Mouse (Mus musculus) ovary, postnatal 10 days (tissue): ENCODE data around the gene Ccdc134.

Experiments used
- DNase-seq: peaks from one replicate; pipeline ENCODE4 v3.0.0; 2022; ENCODE audit warnings: low spot score

The Ccdc134 gene

DNA sequence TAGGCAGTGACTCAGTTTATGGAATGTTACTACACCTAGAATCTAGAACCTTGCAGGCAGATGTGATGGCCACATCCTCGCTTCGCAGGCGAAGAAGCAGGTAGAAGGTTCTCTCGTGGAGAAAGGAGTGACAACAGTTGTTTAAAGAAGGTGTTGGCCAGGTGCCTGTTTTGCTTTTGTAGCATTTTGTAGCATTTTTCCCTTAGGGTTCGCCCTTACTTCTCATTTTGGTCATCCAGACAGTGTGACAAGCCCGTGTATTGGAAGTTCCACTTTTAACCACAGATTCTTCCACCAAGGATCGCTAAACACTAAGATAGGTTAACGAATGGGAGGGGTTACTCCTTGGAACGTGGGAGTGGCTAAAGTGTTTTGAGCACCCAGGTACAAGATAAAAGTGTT lies 20.8 kb downstream of the Ccdc134 start:
- no peak for DNase-seq

GRCm38 (mm10) chr15:82150042-82150441 lies 22.3 kb downstream of the Ccdc134 start:
- DNase-seq, result no peak

- no peak for DNase-seq
Measured at GRCm38 (mm10) chr15:82151176-82151575, 23.5 kb downstream of the Ccdc134 start.

- no peak for DNase-seq
Measured at GRCm38 (mm10) chr15:82152022-82152421, 24.3 kb downstream of the Ccdc134 start.

DNA sequence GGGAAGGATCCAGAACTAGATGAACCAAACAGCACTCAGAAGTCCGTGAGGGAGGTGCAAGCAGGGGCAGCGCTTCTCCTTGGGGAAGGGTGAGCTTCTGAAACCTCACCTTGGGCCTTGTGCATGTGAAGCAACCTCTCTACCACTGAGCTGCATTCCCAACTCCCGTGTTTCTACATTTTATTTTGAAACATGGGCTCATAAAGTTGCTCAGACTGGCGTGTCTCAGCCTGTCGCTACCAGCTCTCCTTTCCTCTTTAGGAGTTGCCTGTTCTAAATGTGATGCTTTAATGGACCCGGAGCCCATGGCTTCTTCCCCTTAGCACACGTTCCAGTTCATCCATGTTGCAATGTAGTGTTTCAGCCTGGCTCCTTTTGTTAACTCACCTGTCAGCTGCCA lies 24.7 kb downstream of the Ccdc134 start:
- DNase-seq, result no peak

DNA sequence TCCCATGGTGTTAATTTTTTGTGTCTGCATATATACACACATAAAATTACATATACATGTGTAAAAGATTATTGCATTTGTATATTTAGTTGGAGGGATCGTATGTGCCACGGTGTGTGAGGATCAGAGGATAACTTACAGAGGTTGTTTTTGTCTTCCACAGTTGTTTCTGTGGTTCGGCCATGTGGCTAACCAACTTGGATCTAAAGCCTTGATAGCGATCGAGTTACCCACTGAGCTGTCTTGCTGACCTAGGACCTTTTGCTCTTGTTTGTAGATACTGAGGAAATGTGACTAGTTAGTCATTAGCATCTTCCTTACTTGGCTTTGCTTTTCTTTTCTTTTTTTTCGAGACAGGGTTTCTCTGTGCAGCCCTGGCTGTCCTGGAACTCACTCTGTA lies 28.6 kb downstream of the Ccdc134 start:
- DNase-seq, result no peak

- no peak for DNase-seq
Measured at GRCm38 (mm10) chr15:82156902-82157301, 29.2 kb downstream of the Ccdc134 start.

GRCm38 (mm10) chr15:82158243-82159035 lies 30.7 kb downstream of the Ccdc134 start:
- DNase-seq, result no peak

GRCm38 (mm10) chr15:82159471-82159870 lies 31.7 kb downstream of the Ccdc134 start:
- no peak for DNase-seq

- DNase-seq, result no peak
Measured at GRCm38 (mm10) chr15:82160731-82161640, 33.3 kb downstream of the Ccdc134 start.

- DNase-seq, result no peak
Measured at GRCm38 (mm10) chr15:82161965-82162600, 34.4 kb downstream of the Ccdc134 start.

GRCm38 (mm10) chr15:82163356-82164060 lies 35.8 kb downstream of the Ccdc134 start:
- no peak for DNase-seq

DNA sequence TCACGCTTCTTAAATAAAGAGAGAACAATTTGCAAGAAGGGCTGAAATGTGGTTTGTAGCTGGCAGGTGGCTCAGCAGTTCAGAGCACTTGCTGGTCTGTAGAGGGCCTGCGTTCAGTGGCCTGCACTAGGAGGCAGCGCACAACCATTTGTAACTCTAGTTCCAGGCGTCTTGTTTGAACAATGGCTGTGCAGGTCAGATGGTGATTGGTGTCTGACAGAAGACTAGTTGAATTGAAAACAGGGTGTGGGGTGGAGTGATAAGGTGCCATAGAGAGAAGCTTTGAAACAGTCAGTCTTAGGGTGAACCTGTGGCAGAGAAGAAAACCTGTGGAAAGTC lies 36.3 kb downstream of the Ccdc134 start:
- DNase-seq, result no peak

- no peak for DNase-seq
Measured at GRCm38 (mm10) chr15:82164496-82164895, 36.8 kb downstream of the Ccdc134 start.

- DNase-seq, result peak; percentile 59
Measured at GRCm38 (mm10) chr15:82165332-82166239, 37.9 kb downstream of the Ccdc134 start.

GRCm38 (mm10) chr15:82166240-82167100 lies 38.7 kb downstream of the Ccdc134 start:
- DNase-seq, result no peak

GRCm38 (mm10) chr15:82167201-82168168 lies 39.8 kb downstream of the Ccdc134 start:
- DNase-seq, result no peak

DNA sequence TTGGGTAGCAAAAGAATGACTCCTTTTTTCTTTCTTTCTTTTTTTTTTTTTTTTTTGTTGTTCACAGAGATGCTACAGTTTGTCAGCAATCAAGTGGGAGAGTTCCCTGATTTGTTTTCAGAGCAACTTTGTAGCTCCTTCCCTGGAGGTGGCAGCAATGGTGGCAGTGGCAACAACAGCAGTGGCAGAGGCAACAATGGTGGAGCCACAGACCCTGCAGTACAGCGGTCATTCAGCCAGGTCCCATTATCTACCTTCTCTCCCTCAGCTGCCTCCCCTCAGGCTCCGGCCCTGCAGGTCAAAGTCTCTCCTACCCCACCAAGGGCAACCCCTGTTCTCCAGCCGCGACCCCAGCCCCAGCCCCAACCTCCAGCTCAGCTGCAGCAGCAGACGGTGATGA lies 41.9 kb downstream of the Ccdc134 start:
- no peak for DNase-seq
